In the genomic region with DNA sequence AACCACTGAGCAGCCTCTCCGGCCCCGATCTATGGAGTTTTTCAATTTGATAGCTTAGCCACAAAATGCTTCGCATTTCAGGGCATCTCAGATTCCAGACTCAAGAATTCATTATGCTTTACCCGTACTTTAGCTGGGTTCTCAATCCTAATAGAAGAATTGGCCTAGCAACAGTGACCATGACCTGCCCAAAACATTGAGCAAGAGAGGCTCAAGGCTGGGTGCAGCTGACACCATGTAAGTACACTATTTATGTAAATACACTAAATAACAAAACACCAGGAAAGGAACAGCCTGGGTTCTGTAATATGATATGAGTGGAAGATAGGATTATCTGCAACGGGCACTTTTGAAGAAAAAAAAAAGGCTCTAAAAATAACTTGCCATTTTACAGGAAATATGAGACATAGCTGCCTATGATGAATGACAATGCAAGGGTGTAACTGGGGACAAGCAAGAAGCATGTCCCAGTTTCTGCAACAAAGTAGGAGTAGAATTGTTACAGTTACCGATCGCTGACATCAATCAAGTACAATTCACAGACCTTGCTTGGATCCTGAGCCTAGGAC, we compare ENCODE assay signal across 16 mouse cellular contexts. TPM values are rescaled to one million over a fixed set of nuclear protein-coding genes. Genes with fewer than 3 reads are reported as not detected.
DNase-seq lines count a peak whose midpoint lies in the region; ATAC-seq and TF ChIP-seq lines count a peak whose summit lies in the region.
"Had no signal": no experiment of that assay in that cellular context is flagged by ENCODE, and none has a peak within 500 bp of the region (broad histone marks: within the 10 kb centered on the region; RNA-seq: fewer than 3 reads in every experiment).

No protein-coding gene starts in this region.

- no peaks in the 10 kb centered on the region for H3K9me3 ChIP-seq in liver, embryonic 12.5 days (replicated peaks)
- H3K9me3 ChIP-seq: embryonic facial prominence, embryonic 15.5 days; limb, embryonic 15.5 days had no signal

- no peak overlapping the region for H3K4me3 ChIP-seq in liver, adult 2 months (ENCODE audit: insufficient read depth, low read depth, low read length)
- no peak overlapping the region for H3K4me3 ChIP-seq in liver, embryonic 12.5 days
- no peak overlapping the region for H3K4me3 ChIP-seq in myocyte
- H3K4me3 ChIP-seq: embryonic facial prominence, embryonic 15.5 days; gastrocnemius, adult 2 months; heart, adult 2 months; limb, embryonic 15.5 days had no signal

- peaks cover 4% of the 10 kb centered on the region; the same call in 1 of the 2 replicates for H3K4me1 ChIP-seq in liver, adult 2 months (ENCODE audit: control insufficient read depth, insufficient read depth, low read length)
- peaks cover 51% of the 10 kb centered on the region for H3K4me1 ChIP-seq in liver, embryonic 12.5 days

- no peaks in the 10 kb centered on the region for H3K36me3 ChIP-seq in liver, adult 2 months (ENCODE audit: control insufficient read depth, insufficient read depth, low read length)
- H3K36me3 ChIP-seq in liver, embryonic 12.5 days: no peaks in the 10 kb centered on the region
- no peaks in the 10 kb centered on the region for H3K36me3 ChIP-seq in myocyte (ENCODE audit: control insufficient read depth, insufficient read depth)
- H3K36me3 ChIP-seq: embryonic facial prominence, embryonic 15.5 days; limb, embryonic 15.5 days had no signal

- no peak for TF ChIP-seq POLR2A in liver, adult 2 months (IDR thresholded peaks at IDR 0.05; ENCODE audit: extremely low read depth, insufficient read depth, low read length)
- no peak for TF ChIP-seq POLR2A in myocyte (IDR thresholded peaks at IDR 0.05; ENCODE audit: insufficient read length, low read depth)

- H3K27ac ChIP-seq in liver, adult 2 months (replicated peaks; ENCODE audit: insufficient read depth, low read depth, low read length): no peak overlapping the region
- peak overlapping the region; percentile 34 for H3K27ac ChIP-seq in liver, embryonic 12.5 days
- H3K27ac ChIP-seq: embryonic facial prominence, embryonic 15.5 days; gastrocnemius, adult 2 months; heart, adult 2 months; hindbrain, embryonic 14.5 days; limb, embryonic 15.5 days had no signal

- H3ac ChIP-seq in myocyte (ENCODE audit: control insufficient read depth, insufficient read length): no peak overlapping the region

- H3K9ac ChIP-seq in liver, adult 2 months (ENCODE audit: low read depth, low read length): no peak overlapping the region
- H3K9ac ChIP-seq in liver, embryonic 12.5 days: no peak overlapping the region
- H3K9ac ChIP-seq: embryonic facial prominence, embryonic 15.5 days; hindbrain, embryonic 14.5 days; limb, embryonic 15.5 days had no signal

- 63% methylated on average over 7 of the region's 7 CpGs for WGBS in liver, adult 2 months
- WGBS in liver, embryonic 12.5 days (ENCODE audit: insufficient replicate concordance): 65% methylated on average over 7 of the region's 7 CpGs

- peak; percentile 73 for DNase-seq in liver, adult 2 months (ENCODE audit: extremely low read depth, low read depth, low spot score)
- DNase-seq in liver: no peak
- DNase-seq in adipocyte (ENCODE audit: low spot score): peak; percentile 41
- DNase-seq in right cerebral cortex, postnatal 36 days (ENCODE audit: low spot score in 2 of 2): no peak
- DNase-seq in kidney, adult 11 months: no peak
- DNase-seq: cerebellum, adult 8-10 months; gastrocnemius, adult 2 months; heart, adult 2 months; kidney, postnatal 14 days had no signal

- H3K27me3 ChIP-seq in liver, adult 2 months (ENCODE audit: control insufficient read depth, insufficient read depth, low read length): no peaks in the 10 kb centered on the region
- no peaks in the 10 kb centered on the region for H3K27me3 ChIP-seq in liver, embryonic 12.5 days (replicated peaks)
- H3K27me3 ChIP-seq in myocyte (ENCODE audit: control insufficient read depth, insufficient read depth, insufficient read length): no peaks in the 10 kb centered on the region
- H3K27me3 ChIP-seq: embryonic facial prominence, embryonic 15.5 days; limb, embryonic 15.5 days had no signal

- TF ChIP-seq CTCF in liver, adult 2 months (IDR thresholded peaks at IDR 0.05; ENCODE audit: low read depth, low read length): no peak

- ATAC-seq in liver, embryonic 12.5 days: no peak
- ATAC-seq: forebrain, embryonic 14.5 days; intestine, embryonic 16.5 days had no signal

- no peaks in the 10 kb centered on the region for H3K79me2 ChIP-seq in liver, adult 2 months (ENCODE audit: control insufficient read depth, insufficient read depth, low read length)
- H3K79me2 ChIP-seq in myocyte (ENCODE audit: control insufficient read depth, insufficient read depth): no peaks in the 10 kb centered on the region

- H3K4me2 ChIP-seq in liver, embryonic 12.5 days: no peak overlapping the region
- peak overlapping the region; percentile 55 for H3K4me2 ChIP-seq in myocyte (ENCODE audit: low read depth)
- H3K4me2 ChIP-seq: embryonic facial prominence, embryonic 15.5 days; hindbrain, embryonic 14.5 days; limb, embryonic 15.5 days had no signal

TF ChIP-seq in myocyte, 11 proteins besides CTCF, POLR2A, EP300 and RAD21:
- TF ChIP-seq CEBPB (IDR thresholded peaks at IDR 0.05; ENCODE audit: insufficient read depth, poor library complexity, severe bottlenecking) (0 out of 2 replicates have a peak, but pooled peaks have one; percentile 42), MYOD1 (IDR thresholded peaks at IDR 0.05; ENCODE audit: control insufficient read depth in 1 of 3, insufficient read length in 2 of 3, low read depth in 2 of 3) (no peak)
TF ChIP-seq in myocyte: peak in this region for 1.

RNA-seq across cellular contexts. Expression of a gene that starts 6.9 kb away (rescaled TPM):
- 130 TPM in 2 replicates for total RNA-seq in liver, adult 2 months (2014; rRNA removed)
- 128 and 130 TPM in 2 replicates for polyA plus RNA-seq in liver, adult 2 months (2012; rRNA removed)
- 49.5 and 51.4 TPM in 2 replicates for polyA plus RNA-seq in liver, embryonic 12.5 days (2016; fragmentation: Nextera tagmentation; extraction: Ambion mirVana)
- polyA plus RNA-seq in myocyte (2012; fragmentation: generic; extraction: Trizol): 67.2 TPM

RNA-seq across cellular contexts. Expression of a gene that starts 37.2 kb away (rescaled TPM):
- total RNA-seq in liver, adult 2 months (2014; rRNA removed): 21.9 and 36.3 TPM in 2 replicates
- polyA plus RNA-seq in liver, adult 2 months (2012; rRNA removed): 85.0 and 89.8 TPM in 2 replicates
- 12.6 TPM in 2 replicates for polyA plus RNA-seq in liver, embryonic 12.5 days (2016; fragmentation: Nextera tagmentation; extraction: Ambion mirVana)
- 12.4 TPM for polyA plus RNA-seq in myocyte (2012; fragmentation: generic; extraction: Trizol)

RNA-seq across cellular contexts. Expression of a gene that starts 52.6 kb away (rescaled TPM):
- total RNA-seq in liver, adult 2 months (2014; rRNA removed): 1.3 and 3.1 TPM in 2 replicates
- 4.1 and 5.8 TPM in 2 replicates for polyA plus RNA-seq in liver, adult 2 months (2012; rRNA removed)
- 3.0 and 3.6 TPM in 2 replicates for polyA plus RNA-seq in liver, embryonic 12.5 days (2016; fragmentation: Nextera tagmentation; extraction: Ambion mirVana)
- 1.3 TPM for polyA plus RNA-seq in myocyte (2012; fragmentation: generic; extraction: Trizol)

RNA-seq across cellular contexts. Expression of a gene that starts 52.7 kb away (rescaled TPM):
- 0.28 and 0.81 TPM in 2 replicates for total RNA-seq in liver, adult 2 months (2014; rRNA removed)
- 0.44 and 0.55 TPM in 2 replicates for polyA plus RNA-seq in liver, adult 2 months (2012; rRNA removed)
- 0.92 and 1.6 TPM in 2 replicates for polyA plus RNA-seq in liver, embryonic 12.5 days (2016; fragmentation: Nextera tagmentation; extraction: Ambion mirVana)
- 1.2 TPM for polyA plus RNA-seq in myocyte (2012; fragmentation: generic; extraction: Trizol)

RNA-seq across cellular contexts. Expression of a gene that starts 57.7 kb away (rescaled TPM):
- 269 and 278 TPM in 2 replicates for total RNA-seq in liver, adult 2 months (2014; rRNA removed)
- 268 and 298 TPM in 2 replicates for polyA plus RNA-seq in liver, adult 2 months (2012; rRNA removed)
- 75.2 and 81.9 TPM in 2 replicates for polyA plus RNA-seq in liver, embryonic 12.5 days (2016; fragmentation: Nextera tagmentation; extraction: Ambion mirVana)
- 139 TPM for polyA plus RNA-seq in myocyte (2012; fragmentation: generic; extraction: Trizol)

Comparison
In these comparisons a context has a peak if more than half of its experiments do, and no peak if none do; other contexts are left out.
1. DNase-seq: peak in liver, adult 2 months (single experiment) and adipocyte (single experiment); none in liver (single experiment), right cerebral cortex, postnatal 36 days (0 of 2) and kidney, adult 11 months (single experiment).